Mouse (Mus musculus): ENCODE measurements around the gene Tor4a.

GRCm38 (mm10) chr2:25194006-25194405, 2.7 kb downstream of the Tor4a start:
- TF ChIP-seq CTCF (conservative IDR thresholded peaks at IDR 0.05; ENCODE audit: insufficient read depth, insufficient read length, low read depth, low read length) (no peak), POLR2A (IDR thresholded peaks at IDR 0.05; ENCODE audit: low read depth, low read length) (no peak)

Data from kidney, adult 2 months (tissue).